Mouse (Mus musculus) frontal cortex, postnatal 14 days (tissue): ENCODE measurements around the gene Syna.

Source experiments
- DNase-seq, 2 experiments: peaks; one replicate each; pipeline ENCODE4 v3.0.0; 2022; ENCODE audit warnings: low spot score in 2 of 2

The Syna gene

GRCm38 (mm10) chr5:134567445-134567844, 7.5 kb upstream of the Syna start:
- DNase-seq = no peak

- DNase-seq = no peak
Measured at GRCm38 (mm10) chr5:134565696-134566095, 5.7 kb upstream of the Syna start.

GRCm38 (mm10) chr5:134564272-134564671, 4.3 kb upstream of the Syna start:
- no peak for DNase-seq

- no peak for DNase-seq
Measured at GRCm38 (mm10) chr5:134560450-134561171, 640 bp upstream of the Syna start.

DNA sequence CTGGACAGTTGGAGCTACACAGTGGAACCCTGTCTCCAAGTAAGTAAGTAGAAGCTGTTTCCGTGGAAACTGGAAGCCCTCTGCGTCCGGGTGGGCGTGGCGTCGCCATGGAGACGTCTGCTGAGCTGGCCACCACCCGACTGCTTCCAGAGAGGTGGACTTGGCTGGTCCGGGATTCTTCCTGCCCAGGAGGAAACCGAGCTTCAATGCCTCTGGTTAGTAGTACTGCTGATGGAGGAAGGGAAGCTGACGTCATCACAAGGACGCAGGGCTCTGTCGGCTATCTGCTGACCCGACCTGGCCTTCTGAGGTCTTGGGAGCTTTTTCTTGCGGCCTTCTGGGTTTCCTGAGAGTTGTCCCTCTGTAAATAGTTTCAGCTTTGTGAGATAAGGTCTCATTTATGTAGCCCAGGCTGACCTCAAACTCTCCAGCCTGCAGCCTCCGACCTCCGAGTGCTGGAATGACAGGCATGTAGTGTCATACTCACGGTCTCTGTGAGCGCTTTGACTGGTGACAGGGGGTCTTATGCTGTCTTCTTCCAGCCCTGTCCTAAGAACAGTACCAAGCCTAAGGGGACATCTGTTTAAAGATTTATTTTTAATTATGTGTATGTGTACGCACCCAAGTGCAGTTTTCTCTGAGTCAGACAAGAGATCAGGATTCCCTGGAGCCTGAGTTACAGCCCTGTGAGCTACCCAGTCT, 4.4 kb downstream of the Syna start:
- DNase-seq = peak; percentile 72 to 75

- no peak for DNase-seq
Measured at GRCm38 (mm10) chr5:134553951-134554546, 5.9 kb downstream of the Syna start.

- DNase-seq = peak; percentile 95 to 97
Measured at GRCm38 (mm10) chr5:134552110-134552972, 7.6 kb downstream of the Syna start, which contains the start of gene Clip2. Gene Clip2, minus strand, starts transcription at chr5:134552434.

DNA sequence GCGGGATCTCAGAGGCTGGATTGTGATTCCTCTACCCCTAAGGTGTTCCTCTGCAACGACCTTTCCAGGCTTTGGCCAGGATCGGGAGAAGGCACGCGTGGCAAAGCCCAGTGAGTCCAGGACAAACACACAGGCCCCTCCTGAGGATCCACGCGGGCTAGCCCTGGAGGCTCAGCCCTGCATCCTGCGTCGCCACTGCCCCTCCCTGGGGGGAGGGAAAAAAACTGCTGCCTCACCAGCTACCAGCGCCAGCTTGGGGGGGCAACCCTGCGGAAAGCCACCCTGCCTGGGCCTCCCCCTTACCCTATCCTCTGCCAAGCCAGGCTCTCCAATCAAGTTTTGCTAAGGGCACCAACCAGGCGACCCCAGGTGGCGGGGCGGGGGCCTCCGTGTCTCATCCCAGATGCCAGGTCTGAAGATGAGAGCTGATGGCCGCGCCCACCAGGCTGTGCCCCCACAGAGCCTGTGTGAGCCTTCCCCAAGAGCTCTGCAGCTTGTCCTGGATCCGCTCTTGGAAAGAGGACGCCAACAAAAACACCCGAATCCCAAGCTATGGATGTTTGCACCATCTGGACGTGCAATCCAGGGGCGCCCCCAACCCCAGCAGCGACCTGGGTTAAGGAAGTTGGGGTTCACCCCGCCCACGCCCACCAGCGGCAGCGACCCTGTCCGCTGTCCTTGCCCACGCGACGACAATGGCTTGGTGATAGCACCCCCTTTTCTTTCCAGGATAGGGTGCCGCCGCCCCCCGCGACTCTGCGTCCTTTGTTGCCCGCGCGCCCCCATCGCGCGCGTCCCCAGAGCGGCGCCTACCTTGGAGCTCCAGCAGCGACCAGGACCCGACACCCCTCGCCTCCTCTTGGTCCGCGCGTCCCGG, 8.5 kb downstream of the Syna start:
- DNase-seq = peak; percentile 53 to 62

DNA sequence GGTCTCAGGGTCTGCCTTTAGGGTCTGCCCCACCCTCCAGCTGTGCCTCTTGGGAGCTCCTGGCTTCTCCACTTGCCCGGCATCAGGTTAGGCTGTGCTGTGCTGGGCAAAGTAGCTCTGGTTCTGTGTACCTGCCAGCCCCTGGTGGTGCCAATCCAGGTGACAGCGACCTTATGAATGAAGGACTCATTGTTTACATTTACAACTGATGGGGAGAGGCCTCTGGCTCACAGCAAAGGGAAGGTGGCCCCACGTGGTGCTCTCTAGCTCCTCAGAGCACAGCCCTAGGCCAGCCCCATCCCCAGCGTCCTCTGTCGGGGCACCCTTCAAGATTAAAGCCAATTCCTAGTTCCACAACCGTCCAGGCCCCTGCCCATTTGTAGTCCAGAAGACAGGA, 9.1 kb downstream of the Syna start:
- no peak for DNase-seq

GRCm38 (mm10) chr5:134549640-134550168, 10.3 kb downstream of the Syna start:
- no peak for DNase-seq

DNA sequence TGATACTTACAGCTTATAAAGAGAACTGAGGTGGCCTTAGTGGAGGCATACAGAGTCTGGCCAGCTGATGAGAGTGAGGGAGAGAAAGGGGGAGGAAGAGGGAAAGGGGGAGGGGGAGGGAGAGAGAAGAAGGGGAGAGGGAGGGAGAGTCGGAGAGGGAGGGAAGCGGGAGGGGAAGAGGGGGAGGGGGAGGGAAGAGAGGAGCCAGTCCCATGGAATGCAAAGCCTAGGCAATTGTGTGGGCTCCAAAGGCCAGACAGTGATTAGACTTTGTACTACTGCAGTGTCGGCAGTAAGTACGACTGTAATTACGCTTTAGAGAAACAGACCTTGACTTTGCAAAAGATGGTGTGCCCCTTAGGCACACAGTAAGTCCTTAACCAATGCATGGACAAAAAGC, 11.7 kb downstream of the Syna start:
- no peak for DNase-seq

DNA sequence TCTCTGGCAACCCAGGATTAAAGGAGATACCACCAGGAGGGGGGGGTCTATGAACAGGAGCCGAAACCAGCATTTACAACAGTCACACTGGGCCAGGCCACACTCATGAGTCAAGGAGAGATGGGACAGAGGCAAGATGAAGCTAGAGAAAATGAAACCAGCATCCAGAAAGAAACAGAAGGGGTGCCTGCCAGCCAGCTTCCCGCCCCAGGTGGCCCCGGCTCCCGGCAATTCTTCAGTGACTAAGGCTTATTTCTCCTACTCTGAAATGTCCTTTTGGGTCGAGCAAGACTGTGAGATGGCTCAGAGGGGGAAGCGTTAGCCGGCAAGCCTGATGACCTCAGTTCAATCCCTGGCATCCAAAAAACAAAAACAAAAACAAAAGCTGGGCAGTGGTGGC, 13.2 kb downstream of the Syna start:
- DNase-seq = no peak

DNA sequence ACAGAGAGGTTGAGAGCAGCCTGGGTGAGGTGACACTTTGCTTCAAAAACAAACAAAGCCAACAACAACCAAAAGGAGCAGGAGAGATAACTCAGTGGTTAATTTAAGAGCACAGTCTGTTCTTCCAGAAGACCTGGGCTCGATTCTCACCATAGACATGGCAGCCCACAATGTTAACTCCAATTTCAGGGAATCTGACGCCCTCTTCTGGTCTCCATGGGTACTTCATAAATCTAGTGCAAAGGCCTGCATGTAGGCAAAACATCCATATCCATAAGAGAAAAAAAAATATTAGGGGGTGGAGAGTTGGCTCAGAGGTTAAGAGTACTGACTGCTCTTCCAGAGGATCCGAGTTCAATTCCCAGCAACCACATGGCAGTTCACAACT, 14.7 kb downstream of the Syna start:
- DNase-seq = no peak

DNA sequence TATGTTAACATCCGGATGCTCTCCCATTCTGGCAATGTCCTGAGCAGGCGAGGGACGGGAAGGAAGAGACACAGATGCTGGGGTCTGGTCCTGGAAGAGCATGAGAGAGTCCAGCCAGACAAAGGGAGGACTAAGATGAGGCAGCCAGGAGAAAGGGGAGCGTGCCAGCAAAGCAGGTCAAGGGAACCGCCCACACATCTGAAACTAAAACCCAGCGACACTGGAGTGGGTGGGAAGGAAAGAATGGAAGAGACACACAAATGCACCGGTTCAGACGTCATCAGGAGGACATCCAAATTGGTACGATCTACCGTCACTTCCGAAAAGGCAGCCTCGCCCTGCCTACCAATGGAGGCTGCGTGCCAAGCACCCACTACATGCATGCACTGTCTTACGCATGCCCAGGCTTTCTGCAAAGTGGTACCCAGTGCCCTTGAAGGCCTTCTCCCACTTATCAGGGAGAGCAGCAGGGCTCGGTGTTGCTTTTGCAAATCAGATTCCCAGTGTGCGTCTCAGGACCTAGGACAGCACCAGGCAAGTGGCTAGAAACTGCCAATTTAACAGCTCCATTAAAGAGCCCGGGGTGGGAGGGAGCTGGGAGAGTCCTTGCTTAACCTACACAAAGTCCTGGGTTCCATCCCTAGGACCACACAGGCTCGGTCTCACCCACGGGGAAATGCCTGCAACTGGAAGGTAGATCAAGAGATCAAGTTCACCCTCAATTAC, 15.3 kb downstream of the Syna start:
- DNase-seq = no peak

GRCm38 (mm10) chr5:134541640-134542039, 18.3 kb downstream of the Syna start:
- no peak for DNase-seq

DNA sequence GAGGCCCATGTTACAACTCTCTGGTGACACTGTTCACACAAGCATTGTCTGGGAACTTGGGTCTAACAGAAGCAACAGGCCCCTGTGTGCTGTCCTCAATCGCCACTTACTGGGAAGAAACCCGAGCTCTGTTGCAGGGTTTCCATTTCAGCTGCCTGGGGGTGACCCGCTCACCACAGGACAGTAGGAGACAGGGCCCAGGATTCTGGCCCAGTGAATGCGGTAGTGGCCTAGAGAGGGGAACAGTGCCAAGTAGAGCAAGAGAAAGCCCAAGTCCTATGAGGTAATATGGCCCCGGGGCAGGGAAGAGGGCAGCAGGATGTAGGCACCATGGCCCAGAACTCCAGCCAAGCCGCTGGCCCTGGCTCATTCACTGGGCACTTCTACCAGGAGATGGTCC, 19.1 kb downstream of the Syna start:
- no peak for DNase-seq

- no peak for DNase-seq
Measured at GRCm38 (mm10) chr5:134539891-134540290, 20.1 kb downstream of the Syna start.

DNA sequence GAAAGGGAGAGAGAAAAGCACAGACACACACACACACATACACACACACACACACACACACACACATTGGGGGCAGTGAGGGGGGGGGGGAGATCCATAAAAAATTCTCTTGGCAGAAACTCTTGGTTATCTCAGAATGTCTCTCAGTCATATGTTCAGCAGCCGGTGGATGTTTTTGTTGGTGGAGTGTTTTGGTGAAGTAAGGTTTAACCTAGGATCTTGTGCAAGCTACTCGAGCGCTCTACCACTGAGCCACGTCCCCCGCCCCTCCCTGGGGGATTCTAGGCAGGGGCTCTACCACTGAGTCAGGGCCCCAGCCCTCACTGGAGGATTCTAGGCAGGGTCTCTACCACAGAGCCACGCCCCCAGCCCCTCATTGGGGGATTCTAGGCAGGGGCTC, 23.9 kb downstream of the Syna start:
- DNase-seq = no peak

GRCm38 (mm10) chr5:134532417-134532816, 27.6 kb downstream of the Syna start:
- DNase-seq = no peak

DNA sequence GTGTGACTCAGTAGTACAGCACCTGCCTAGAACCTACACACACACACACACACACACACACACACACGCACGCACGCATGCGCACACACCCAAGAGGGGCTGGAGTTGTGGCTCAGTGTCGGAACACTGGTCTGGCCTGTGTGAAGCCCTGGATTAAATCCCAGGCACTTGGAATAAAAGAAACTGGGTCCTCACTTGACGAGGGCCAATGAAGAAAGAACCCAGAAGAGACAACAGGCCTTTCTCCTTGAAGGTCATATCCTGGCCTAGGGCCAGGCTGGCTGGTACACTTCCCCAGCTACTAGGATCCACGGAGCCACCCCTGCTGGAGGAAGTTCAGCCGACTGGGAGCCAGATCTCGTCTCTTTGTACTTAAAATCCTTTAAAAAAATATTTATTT, 28.4 kb downstream of the Syna start:
- peak in 1 of 2 experiments; percentile 67 for DNase-seq
